Mouse (Mus musculus) stomach, adult 2 months (tissue): ENCODE results near the gene Ccnh. TPM values are rescaled to one million over a fixed set of nuclear protein-coding genes. Genes with fewer than 3 reads are reported as not detected.

Experiments
- polyA plus RNA-seq: library from polyadenylated mRNA; depleted of rRNA; stranded (reverse); fragments of >200 nt; gene quantifications from 2 replicates; pipeline ENCODE4 v1.2.3, GENCODE M21; 2012; rRNA removed

Ccnh gene
- 3.9 and 4.1 TPM in 2 replicates for polyA plus RNA-seq

GRCm38 (mm10) chr13:85188903-85189643 is at the start of gene Ccnh:
Ccnh (plus strand) TSS chr13:85189408.

Other genes with a start within 250 kb of the Ccnh start
- gene Rasa1, start 99.7 kb downstream of the Ccnh start, polyA plus RNA-seq: 0.90 and 0.92 TPM in 2 replicates